Mouse (Mus musculus): ENCODE results near the gene Olfr1188. TPM values are rescaled to one million over a fixed set of nuclear protein-coding genes. Genes with fewer than 3 reads are reported as not detected.
"Not testable (repeated sequence)": the region's sequence is repeated elsewhere in the genome, so short reads cannot be mapped to it uniquely, and the experiment has no call there.

Olfr1188 gene
- total RNA-seq (2021) = not detected
- not detected in 2 replicates for polyA plus RNA-seq (2012; rRNA removed)
- long read RNA-seq = 0 reads

DNA sequence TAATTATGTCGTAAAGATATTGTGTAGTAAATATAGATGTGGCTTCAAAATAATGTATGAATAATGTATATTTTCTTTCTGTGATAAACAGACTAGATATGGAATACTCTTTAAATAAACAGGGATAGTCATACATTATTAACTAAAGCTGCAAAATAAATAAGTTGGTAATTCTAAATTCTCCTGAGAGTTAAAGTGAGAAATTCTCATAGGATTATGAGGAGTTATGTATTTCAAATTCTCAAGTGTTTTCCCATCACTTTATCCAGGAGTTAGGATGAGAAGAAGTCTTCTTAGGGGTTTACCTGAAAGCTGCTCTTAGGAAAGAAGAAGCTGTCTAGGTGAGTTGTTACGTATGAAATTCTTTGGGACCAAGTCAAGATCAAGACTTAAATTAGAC lies at the start of gene Olfr1188:
Olfr1188 (plus strand) TSS at position 301 of the 400 bp plus-strand sequence.
- Histone ChIP-seq H3K36me3 (ENCODE audit: control insufficient read depth, insufficient read depth, low read length) (no peaks in the 10 kb centered on the region), H3K9ac (ENCODE audit: low read depth, low read length) (no peak within 1 kb of the TSS), H3K27ac (no peak within 1 kb of the TSS), H3K27me3 (ENCODE audit: control insufficient read depth, insufficient read depth, low read length) (no peaks in the 10 kb centered on the region), H3K79me2 (replicated peaks; ENCODE audit: control insufficient read depth, insufficient read depth, low read length) (no peaks in the 10 kb centered on the region), H3K4me1 (ENCODE audit: control insufficient read depth, insufficient read depth, low read length) (no peaks in the 10 kb centered on the region), H3K4me3 (no peak within 1 kb of the TSS)
- DNase-seq = no peak
- intact Hi-C loops (cut with DNase I) = no loop called here
- 69% methylated on average over 2 of the region's 2 CpGs for WGBS
- no peak for TF ChIP-seq CTCF (IDR thresholded peaks at IDR 0.05)
- no peak for TF ChIP-seq EP300 (IDR thresholded peaks at IDR 0.05; ENCODE audit: insufficient read depth, low read depth, low read length)
- no peak for TF ChIP-seq POLR2A (IDR thresholded peaks at IDR 0.05; ENCODE audit: insufficient read depth, low read depth, low read length)

DNA sequence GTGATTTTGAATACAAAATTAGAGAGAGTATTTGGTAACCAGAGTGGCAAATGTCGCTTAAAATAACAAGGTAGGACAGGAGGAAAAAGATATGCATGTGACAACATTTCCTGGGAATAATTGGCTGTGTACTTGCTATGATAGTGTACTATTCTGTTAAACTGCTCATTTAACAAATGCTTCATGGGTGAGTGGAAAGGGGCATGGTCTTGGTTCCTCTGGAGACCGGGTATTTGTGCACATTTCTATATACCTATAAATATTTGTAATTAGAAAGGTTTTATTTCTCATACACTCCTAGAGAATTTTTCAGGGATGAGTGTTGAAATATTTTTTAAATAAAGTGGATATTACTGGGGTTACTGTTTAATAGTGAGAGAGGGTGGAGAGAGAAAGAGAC lies 38.5 kb upstream of the Olfr1188 start, which contains the start of gene Olfr1186:
Olfr1186 (plus strand) TSS at position 301 of the 400 bp plus-strand sequence.
- Histone ChIP-seq H3K9ac (ENCODE audit: low read depth, low read length) (no peak within 1 kb of the TSS), H3K79me2 (replicated peaks; ENCODE audit: control insufficient read depth, insufficient read depth, low read length) (no peaks in the 10 kb centered on the region), H3K36me3 (ENCODE audit: control insufficient read depth, insufficient read depth, low read length) (no peaks in the 10 kb centered on the region), H3K4me3 (no peak within 1 kb of the TSS), H3K27me3 (ENCODE audit: control insufficient read depth, insufficient read depth, low read length) (no peaks in the 10 kb centered on the region), H3K4me1 (ENCODE audit: control insufficient read depth, insufficient read depth, low read length) (no peaks in the 10 kb centered on the region), H3K27ac (no peak within 1 kb of the TSS)
- intact Hi-C loops (cut with DNase I) = no loop called here
- TF ChIP-seq POLR2A (IDR thresholded peaks at IDR 0.05; ENCODE audit: insufficient read depth, low read depth, low read length) = no peak
- no peak for TF ChIP-seq CTCF (IDR thresholded peaks at IDR 0.05)
- no peak for TF ChIP-seq EP300 (IDR thresholded peaks at IDR 0.05; ENCODE audit: insufficient read depth, low read depth, low read length)
- no peak for DNase-seq
- WGBS = 59% methylated on average over 2 of the region's 2 CpGs

DNA sequence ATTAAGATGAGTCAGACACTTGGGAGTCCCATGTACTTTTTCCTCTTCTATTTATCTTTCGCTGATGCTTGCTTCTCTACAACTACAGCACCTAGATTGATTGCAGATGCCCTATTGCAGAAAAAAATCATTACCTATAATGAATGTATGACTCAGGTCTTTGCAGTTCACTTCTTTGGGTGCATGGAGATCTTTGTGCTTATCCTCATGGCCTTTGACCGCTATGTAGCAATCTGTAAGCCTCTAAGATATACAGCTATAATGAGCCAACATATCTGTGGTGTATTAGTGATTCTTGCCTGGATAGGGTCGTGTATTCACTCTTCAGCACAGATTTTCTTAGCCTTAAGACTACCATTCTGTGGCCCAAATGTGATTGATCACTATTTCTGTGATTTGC lies 31.0 kb upstream of the Olfr1188 start:
- intact Hi-C loops (cut with DNase I) = no loop called here
- 50% methylated on average over 3 of the region's 3 CpGs for WGBS
- TF ChIP-seq CTCF (IDR thresholded peaks at IDR 0.05) (no peak), POLR2A (IDR thresholded peaks at IDR 0.05; ENCODE audit: insufficient read depth, low read depth, low read length) (no peak), EP300 (IDR thresholded peaks at IDR 0.05; ENCODE audit: insufficient read depth, low read depth, low read length) (no peak)
- DNase-seq = no peak
- no peak overlapping the region for H3K27ac ChIP-seq
- no peaks in the 10 kb centered on the region for H3K4me1 ChIP-seq (ENCODE audit: control insufficient read depth, insufficient read depth, low read length)
- H3K4me3 ChIP-seq = no peak overlapping the region
- no peaks in the 10 kb centered on the region for H3K79me2 ChIP-seq (replicated peaks; ENCODE audit: control insufficient read depth, insufficient read depth, low read length)
- H3K9ac ChIP-seq (ENCODE audit: low read depth, low read length) = no peak overlapping the region
- no peaks in the 10 kb centered on the region for H3K36me3 ChIP-seq (ENCODE audit: control insufficient read depth, insufficient read depth, low read length)
- H3K27me3 ChIP-seq (ENCODE audit: control insufficient read depth, insufficient read depth, low read length) = no peaks in the 10 kb centered on the region

DNA sequence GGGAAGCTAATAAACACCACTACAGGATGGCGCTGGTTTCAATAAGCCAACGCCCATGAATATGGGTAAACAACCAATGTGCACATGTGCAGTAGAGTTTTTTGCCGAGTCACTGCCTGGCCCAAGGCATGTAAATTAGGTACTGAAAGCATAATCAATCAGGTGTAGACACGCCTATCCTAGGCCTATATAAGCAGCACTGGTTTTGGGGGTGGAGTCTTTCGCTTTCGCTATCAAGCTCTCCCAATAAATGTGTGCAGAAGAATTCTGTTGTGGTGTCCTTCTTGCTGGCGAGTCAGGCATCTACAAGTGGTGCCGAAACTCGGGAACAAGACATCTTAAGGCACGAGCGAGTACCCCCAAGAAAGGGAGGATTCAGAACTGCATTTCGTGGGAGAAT lies 16.0 kb downstream of the Olfr1188 start:
- H3K79me2 ChIP-seq (replicated peaks; ENCODE audit: control insufficient read depth, insufficient read depth, low read length); H3K36me3 ChIP-seq (ENCODE audit: control insufficient read depth, insufficient read depth, low read length); intact Hi-C loops (cut with DNase I); H3K4me1 ChIP-seq (ENCODE audit: control insufficient read depth, insufficient read depth, low read length); H3K27me3 ChIP-seq (ENCODE audit: control insufficient read depth, insufficient read depth, low read length); H3K4me3 ChIP-seq; H3K27ac ChIP-seq; H3K9ac ChIP-seq (ENCODE audit: low read depth, low read length); DNase-seq: not testable (repeated sequence)
- 78% methylated on average over 12 of the region's 12 CpGs for WGBS

DNA sequence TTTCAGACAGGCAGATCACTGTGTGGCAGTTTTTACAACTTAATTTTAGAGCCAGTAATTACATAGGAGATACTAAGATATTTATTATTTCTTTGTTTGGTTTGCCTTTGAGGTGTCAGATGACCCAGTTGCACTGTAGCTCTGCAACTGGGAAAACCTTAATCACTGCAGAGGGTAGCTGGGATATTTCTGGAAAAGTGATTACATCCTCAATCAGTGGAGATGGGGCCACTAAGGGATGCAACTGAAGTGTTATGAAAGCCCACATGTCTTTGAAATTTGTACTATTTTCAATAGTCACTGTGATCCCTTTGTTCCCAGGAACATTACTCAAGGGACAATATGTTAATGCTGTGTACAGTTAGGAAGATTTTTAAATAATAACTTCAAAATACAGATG lies 29.4 kb downstream of the Olfr1188 start, which contains the start of gene Olfr1189:
Olfr1189 (plus strand) TSS at position 301 of the 400 bp plus-strand sequence.
- H3K27me3 ChIP-seq (ENCODE audit: control insufficient read depth, insufficient read depth, low read length) = no peaks in the 10 kb centered on the region
- TF ChIP-seq EP300 (IDR thresholded peaks at IDR 0.05; ENCODE audit: insufficient read depth, low read depth, low read length) = no peak
- TF ChIP-seq POLR2A (IDR thresholded peaks at IDR 0.05; ENCODE audit: insufficient read depth, low read depth, low read length) = no peak
- no peak for TF ChIP-seq CTCF (IDR thresholded peaks at IDR 0.05)
- H3K4me1 ChIP-seq (ENCODE audit: control insufficient read depth, insufficient read depth, low read length) = no peaks in the 10 kb centered on the region
- H3K4me3 ChIP-seq = no peak within 1 kb of the TSS
- no peaks in the 10 kb centered on the region for H3K36me3 ChIP-seq (ENCODE audit: control insufficient read depth, insufficient read depth, low read length)
- DNase-seq = no peak
- intact Hi-C loops (cut with DNase I) = no loop called here
- no peak within 1 kb of the TSS for H3K9ac ChIP-seq (ENCODE audit: low read depth, low read length)
- no peaks in the 10 kb centered on the region for H3K79me2 ChIP-seq (replicated peaks; ENCODE audit: control insufficient read depth, insufficient read depth, low read length)
- no peak within 1 kb of the TSS for H3K27ac ChIP-seq

Other genes with a start within 250 kb of the Olfr1188 start
- not detected for gene Olfr1174-ps, start 241.8 kb upstream of the Olfr1188 start, total RNA-seq (2021)
- gene Olfr1174-ps, start 241.8 kb upstream of the Olfr1188 start, polyA plus RNA-seq (2012; rRNA removed) = not detected in 2 replicates
- not detected for gene Olfr1175-ps, start 229.7 kb upstream of the Olfr1188 start, total RNA-seq (2021)
- not detected in 2 replicates for gene Olfr1175-ps, start 229.7 kb upstream of the Olfr1188 start, polyA plus RNA-seq (2012; rRNA removed)
- not detected for gene Olfr1176, start 220.2 kb upstream of the Olfr1188 start, total RNA-seq (2021)
- gene Olfr1176, start 220.2 kb upstream of the Olfr1188 start, polyA plus RNA-seq (2012; rRNA removed) = not detected in 2 replicates
- not detected for gene Olfr1177-ps, start 210.4 kb upstream of the Olfr1188 start, total RNA-seq (2021)
- gene Olfr1177-ps, start 210.4 kb upstream of the Olfr1188 start, polyA plus RNA-seq (2012; rRNA removed) = not detected in 2 replicates
- gene Olfr1178, start 169.9 kb upstream of the Olfr1188 start, total RNA-seq (2021) = not detected
- not detected in 2 replicates for gene Olfr1178, start 169.9 kb upstream of the Olfr1188 start, polyA plus RNA-seq (2012; rRNA removed)
- not detected for gene Olfr1179, start 150.5 kb upstream of the Olfr1188 start, total RNA-seq (2021)
- gene Olfr1179, start 150.5 kb upstream of the Olfr1188 start, polyA plus RNA-seq (2012; rRNA removed) = not detected in 2 replicates
- gene Olfr1180, start 137.8 kb upstream of the Olfr1188 start, total RNA-seq (2021) = not detected
- gene Olfr1180, start 137.8 kb upstream of the Olfr1188 start, polyA plus RNA-seq (2012; rRNA removed) = not detected in 2 replicates
- not detected for gene Olfr1181, start 130.8 kb upstream of the Olfr1188 start, total RNA-seq (2021)
- not detected in 2 replicates for gene Olfr1181, start 130.8 kb upstream of the Olfr1188 start, polyA plus RNA-seq (2012; rRNA removed)
- not detected for gene Gm13757, start 107.8 kb upstream of the Olfr1188 start, total RNA-seq (2021)
- gene Gm13757, start 107.8 kb upstream of the Olfr1188 start, polyA plus RNA-seq (2012; rRNA removed) = not detected in 2 replicates
- not detected for gene Olfr1183, start 102.1 kb upstream of the Olfr1188 start, total RNA-seq (2021)
- gene Olfr1183, start 102.1 kb upstream of the Olfr1188 start, polyA plus RNA-seq (2012; rRNA removed) = not detected in 2 replicates
- not detected for gene Olfr1184, start 73.3 kb upstream of the Olfr1188 start, total RNA-seq (2021)
- gene Olfr1184, start 73.3 kb upstream of the Olfr1188 start, polyA plus RNA-seq (2012; rRNA removed) = not detected in 2 replicates
- gene Olfr1185-ps1, start 63.6 kb upstream of the Olfr1188 start, total RNA-seq (2021) = not detected
- gene Olfr1185-ps1, start 63.6 kb upstream of the Olfr1188 start, polyA plus RNA-seq (2012; rRNA removed) = not detected in 2 replicates
- not detected for gene Olfr1186, start 38.4 kb upstream of the Olfr1188 start, total RNA-seq (2021)
- gene Olfr1186, start 38.4 kb upstream of the Olfr1188 start, polyA plus RNA-seq (2012; rRNA removed) = not detected in 2 replicates
- gene Olfr1189, start 29.5 kb downstream of the Olfr1188 start, total RNA-seq (2021) = not detected
- not detected in 2 replicates for gene Olfr1189, start 29.5 kb downstream of the Olfr1188 start, polyA plus RNA-seq (2012; rRNA removed)
- not detected for gene Olfr1191-ps1, start 83.6 kb downstream of the Olfr1188 start, total RNA-seq (2021)
- gene Olfr1191-ps1, start 83.6 kb downstream of the Olfr1188 start, polyA plus RNA-seq (2012; rRNA removed) = not detected in 2 replicates
- gene Olfr1192-ps1, start 91.6 kb downstream of the Olfr1188 start, total RNA-seq (2021) = not detected
- not detected in 2 replicates for gene Olfr1192-ps1, start 91.6 kb downstream of the Olfr1188 start, polyA plus RNA-seq (2012; rRNA removed)
- not detected for gene Olfr1193, start 118.7 kb downstream of the Olfr1188 start, total RNA-seq (2021)
- gene Olfr1193, start 118.7 kb downstream of the Olfr1188 start, polyA plus RNA-seq (2012; rRNA removed) = not detected in 2 replicates
- not detected for gene Olfr1195, start 132.3 kb downstream of the Olfr1188 start, total RNA-seq (2021)
- gene Olfr1195, start 132.3 kb downstream of the Olfr1188 start, polyA plus RNA-seq (2012; rRNA removed) = not detected in 2 replicates
- gene Olfr1196, start 147.7 kb downstream of the Olfr1188 start, total RNA-seq (2021) = not detected
- not detected in 2 replicates for gene Olfr1196, start 147.7 kb downstream of the Olfr1188 start, polyA plus RNA-seq (2012; rRNA removed)
- gene Olfr1197, start 175.4 kb downstream of the Olfr1188 start, total RNA-seq (2021) = not detected
- not detected in 2 replicates for gene Olfr1197, start 175.4 kb downstream of the Olfr1188 start, polyA plus RNA-seq (2012; rRNA removed)
- gene Olfr1198, start 194.4 kb downstream of the Olfr1188 start, total RNA-seq (2021) = not detected
- not detected in 2 replicates for gene Olfr1198, start 194.4 kb downstream of the Olfr1188 start, polyA plus RNA-seq (2012; rRNA removed)
- not detected for gene Olfr1199, start 203.5 kb downstream of the Olfr1188 start, total RNA-seq (2021)
- gene Olfr1199, start 203.5 kb downstream of the Olfr1188 start, polyA plus RNA-seq (2012; rRNA removed) = not detected in 2 replicates
- gene Olfr1200, start 213.6 kb downstream of the Olfr1188 start, total RNA-seq (2021) = not detected
- gene Olfr1200, start 213.6 kb downstream of the Olfr1188 start, polyA plus RNA-seq (2012; rRNA removed) = not detected in 2 replicates
- gene Olfr1201, start 236.1 kb downstream of the Olfr1188 start, total RNA-seq (2021) = not detected
- not detected in 2 replicates for gene Olfr1201, start 236.1 kb downstream of the Olfr1188 start, polyA plus RNA-seq (2012; rRNA removed)

All from heart, adult 2 months (tissue).